ENCODE assay signal across 27 mouse cellular contexts in the genomic region with DNA sequence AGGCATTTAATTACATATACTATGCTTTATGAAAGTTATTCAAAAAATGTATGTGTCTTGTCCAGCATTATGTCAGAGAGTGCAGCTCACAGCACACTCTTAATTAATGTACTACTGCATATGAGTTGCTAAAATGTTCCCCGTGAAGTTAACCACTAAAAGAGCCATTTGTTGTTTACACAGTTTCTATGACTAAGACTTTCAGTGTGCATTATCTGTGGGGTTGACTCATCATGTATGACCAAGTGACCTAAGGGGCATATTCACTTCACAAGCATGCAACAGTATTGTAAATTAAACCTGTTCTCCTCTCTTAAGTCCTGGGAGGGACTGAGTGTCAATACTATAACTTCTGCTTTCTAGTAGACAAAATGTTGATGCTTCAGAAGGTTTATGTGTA.
"Had no signal": no experiment of that assay in that cellular context is flagged by ENCODE, and none has a peak within 500 bp of the region (broad histone marks: within the 10 kb centered on the region; RNA-seq: fewer than 3 reads in every experiment).

No protein-coding gene starts in this region.

- ATAC-seq: hindbrain, embryonic 16.5 days; inflammation-experienced regulatory T-cells, adult 6 months; intestine, embryonic 15.5 days; intestine, postnatal 0 days; liver, embryonic 12.5 days had no signal

- H3K36me3 ChIP-seq: heart, embryonic 10.5 days; heart, embryonic 12.5 days; hindbrain, embryonic 10.5 days; hindbrain, embryonic 12.5 days; intestine, embryonic 15.5 days; limb, embryonic 13.5 days; limb, embryonic 15.5 days; liver, embryonic 12.5 days had no signal

- H3K4me2 ChIP-seq: heart, embryonic 12.5 days; hindbrain, embryonic 12.5 days; hindbrain, embryonic 14.5 days; intestine, embryonic 15.5 days; limb, embryonic 13.5 days; limb, embryonic 15.5 days; liver, embryonic 12.5 days had no signal

- H3K4me3 ChIP-seq: gastrocnemius, adult 2 months; heart, embryonic 10.5 days; heart, embryonic 12.5 days; hindbrain, embryonic 10.5 days; hindbrain, embryonic 12.5 days; intestine, embryonic 15.5 days; limb, embryonic 13.5 days; limb, embryonic 15.5 days; liver, embryonic 12.5 days had no signal

- H3K9me3 ChIP-seq: heart, embryonic 10.5 days; heart, embryonic 12.5 days; hindbrain, embryonic 10.5 days; hindbrain, embryonic 12.5 days; intestine, embryonic 15.5 days; limb, embryonic 13.5 days; limb, embryonic 15.5 days; liver, embryonic 12.5 days had no signal

- H3K4me1 ChIP-seq: heart, embryonic 10.5 days; heart, embryonic 12.5 days; intestine, embryonic 15.5 days; limb, embryonic 15.5 days; liver, embryonic 12.5 days had no signal

- DNase-seq: gastrocnemius, adult 2 months; gastrocnemius, postnatal 10 days; gastrocnemius, postnatal 25 days; heart, adult 18-20 months; heart, postnatal 10 days; heart, postnatal 4 days; kidney, adult 18-20 months; kidney, adult 8-10 months; kidney, postnatal 10 days; kidney, postnatal 25 days; kidney, postnatal 4 days; layer of hippocampus, adult 9-11 months; layer of hippocampus, postnatal 36 days; left cerebral cortex, postnatal 4 days had no signal

- H3K9ac ChIP-seq: heart, embryonic 12.5 days; hindbrain, embryonic 12.5 days; hindbrain, embryonic 14.5 days; intestine, embryonic 15.5 days; limb, embryonic 13.5 days; limb, embryonic 15.5 days; liver, embryonic 12.5 days; liver, embryonic 14.5 days had no signal

- H3K27me3 ChIP-seq: heart, embryonic 12.5 days; hindbrain, embryonic 12.5 days; intestine, embryonic 15.5 days; limb, embryonic 15.5 days; liver, embryonic 12.5 days had no signal

- H3K27ac ChIP-seq: gastrocnemius, adult 2 months; heart, embryonic 10.5 days; hindbrain, embryonic 10.5 days; hindbrain, embryonic 12.5 days; hindbrain, embryonic 14.5 days; intestine, embryonic 15.5 days; limb, embryonic 13.5 days; limb, embryonic 15.5 days; liver, embryonic 12.5 days; liver, embryonic 14.5 days had no signal
